Mouse (Mus musculus) lung, embryonic 15.5 days (tissue): ENCODE data around the gene Ttc41. TPM values are rescaled to one million over a fixed set of nuclear protein-coding genes. Genes with fewer than 3 reads are reported as not detected.

ENCODE experiments used
- ATAC-seq: fragments of 200-750 bp; cut with Nextera tagmentation; 2 replicates; pipeline ENCODE4 v1.8.0; 2017; ENCODE audit warnings: moderate number of reproducible peaks, borderline replicate concordance; ENCODE audit not compliant: low FRiP score, low TSS enrichment; ENCODE audit errors: extremely low read depth
- H3K27ac ChIP-seq: fragments of 300-500 bp; sonication (generic); 2 replicates; pipeline ENCODE4 v1.5.1; 2015; ENCODE audit warnings: moderate library complexity, mild to moderate bottlenecking, inconsistent platforms
- H3K27me3 ChIP-seq: fragments of 300-500 bp; sonication (generic); 2 replicates; pipeline ENCODE4 v1.6.1; 2015; ENCODE audit warnings: inconsistent platforms
- H3K36me3 ChIP-seq: fragments of 300-500 bp; sonication (generic); 2 replicates; pipeline ENCODE4 v1.6.1; 2015; ENCODE audit warnings: inconsistent platforms
- H3K4me1 ChIP-seq: fragments of 300-500 bp; sonication (generic); 2 replicates; pipeline ENCODE4 v1.6.1; 2015; ENCODE audit warnings: inconsistent platforms
- H3K4me2 ChIP-seq: fragments of 300-500 bp; sonication (generic); 2 replicates; pipeline ENCODE4 v1.6.1; 2015; ENCODE audit warnings: inconsistent platforms, mild to moderate bottlenecking, moderate library complexity
- H3K4me3 ChIP-seq: fragments of 300-500 bp; sonication (generic); 2 replicates; pipeline ENCODE4 v1.5.1; 2015; ENCODE audit warnings: mild to moderate bottlenecking, inconsistent platforms
- H3K9ac ChIP-seq: fragments of 300-500 bp; sonication (generic); 2 replicates; pipeline ENCODE4 v1.6.1; 2015; ENCODE audit warnings: inconsistent platforms
- H3K9me3 ChIP-seq: fragments of 300-500 bp; sonication (generic); 2 replicates; pipeline ENCODE4 v1.6.1; 2016; ENCODE audit warnings: inconsistent platforms
- WGBS: fragments of 180-500 bp; shearing (Covaris S2); methylation state at CpG from one replicate; pipeline ENCODE4 v1.1.7; 2015; 5-methylcytosine and 5-hydroxymethylcytosine counted together
- polyA plus RNA-seq: library from polyadenylated mRNA; unstranded; fragments of >200 nt; fragmentation: Nextera tagmentation; extraction: Ambion mirVana; gene quantifications from 2 replicates; pipeline ENCODE4 v1.2.1, GENCODE M21; 2015

Gene Ttc41
- polyA plus RNA-seq, 1 experiment from 2014 or later: 1.6 TPM

GRCm38 (mm10) chr10:86776281-86776680 lies 70.7 kb downstream of the Ttc41 start:
- 64% methylated on average over 9 of the region's 9 CpGs for WGBS
- no peak overlapping the region for H3K4me3 ChIP-seq
- H3K4me2 ChIP-seq: no peak overlapping the region
- no peaks in the 10 kb centered on the region for H3K36me3 ChIP-seq
- no peak for ATAC-seq
- H3K27ac ChIP-seq: no peak overlapping the region
- H3K9ac ChIP-seq: no peak overlapping the region
- H3K4me1 ChIP-seq: peaks cover 19% of the 10 kb centered on the region
- H3K9me3 ChIP-seq: no peaks in the 10 kb centered on the region
- H3K27me3 ChIP-seq: no peaks in the 10 kb centered on the region

GRCm38 (mm10) chr10:86777614-86778319 lies 72.2 kb downstream of the Ttc41 start:
- H3K27me3 ChIP-seq: no peaks in the 10 kb centered on the region
- H3K27ac ChIP-seq: peak overlapping the region; percentile 58
- peaks cover 25% of the 10 kb centered on the region for H3K4me1 ChIP-seq
- ATAC-seq: no peak
- peak overlapping the region; percentile 61 for H3K4me3 ChIP-seq
- 48% methylated on average over 19 of the region's 19 CpGs for WGBS
- H3K9me3 ChIP-seq: no peaks in the 10 kb centered on the region
- peak overlapping the region; percentile 49 for H3K9ac ChIP-seq
- no peaks in the 10 kb centered on the region for H3K36me3 ChIP-seq
- peak overlapping the region; percentile 96 for H3K4me2 ChIP-seq

GRCm38 (mm10) chr10:86778398-86779116 lies 72.9 kb downstream of the Ttc41 start, which contains the start of gene Nt5dc3:
Gene Nt5dc3 (plus strand): TSS chr10:86779005.
- Histone ChIP-seq H3K9me3 (no peaks in the 10 kb centered on the region), H3K4me1 (peaks cover 25% of the 10 kb centered on the region)

GRCm38 (mm10) chr10:86779117-86779755 lies 73.6 kb downstream of the Ttc41 start:
- under 1% methylated on average over 58 of the region's 58 CpGs for WGBS
- peak; percentile 17; the same call in 1 of the 2 replicates for ATAC-seq
- no peaks in the 10 kb centered on the region for H3K36me3 ChIP-seq
- H3K9me3 ChIP-seq: no peaks in the 10 kb centered on the region
- H3K4me1 ChIP-seq: peaks cover 25% of the 10 kb centered on the region
- no peaks in the 10 kb centered on the region for H3K27me3 ChIP-seq
- peak overlapping the region; percentile 61 for H3K4me3 ChIP-seq
- peak overlapping the region; percentile 96 for H3K4me2 ChIP-seq
- peak overlapping the region; percentile 66 for H3K9ac ChIP-seq
- H3K27ac ChIP-seq: peak overlapping the region; percentile 42; the same call in 1 of the 2 replicates

More at GRCm38 (mm10) chr10:86778398-86779116, 72.9 kb downstream of the Ttc41 start, which contains the start of gene Nt5dc3:
- WGBS: under 1% methylated on average over 44 of the region's 44 CpGs
- H3K36me3 ChIP-seq: no peaks in the 10 kb centered on the region
- H3K4me3 ChIP-seq: peak within 1 kb of the TSS; percentile 61
- peak within 1 kb of the TSS; percentile 58 for H3K27ac ChIP-seq
- H3K4me2 ChIP-seq: peak within 1 kb of the TSS; percentile 96
- peak within 1 kb of the TSS; percentile 66 for H3K9ac ChIP-seq
- H3K27me3 ChIP-seq: no peaks in the 10 kb centered on the region
- ATAC-seq: peak; percentile 97

- peak overlapping the region; percentile 66 for H3K9ac ChIP-seq
- no peak overlapping the region for H3K27ac ChIP-seq
- H3K4me3 ChIP-seq: peak overlapping the region; percentile 61
- H3K9me3 ChIP-seq: no peaks in the 10 kb centered on the region
- no peak for ATAC-seq
- H3K4me1 ChIP-seq: peaks cover 25% of the 10 kb centered on the region
- 20% methylated on average over 12 of the region's 12 CpGs for WGBS
- no peaks in the 10 kb centered on the region for H3K27me3 ChIP-seq
- H3K4me2 ChIP-seq: peak overlapping the region; percentile 96
- no peaks in the 10 kb centered on the region for H3K36me3 ChIP-seq
Observed at GRCm38 (mm10) chr10:86779816-86780500, 74.3 kb downstream of the Ttc41 start.

GRCm38 (mm10) chr10:86781641-86782040 lies 76.0 kb downstream of the Ttc41 start:
- Histone ChIP-seq H3K4me3 (no peak overlapping the region), H3K4me2 (no peak overlapping the region), H3K9ac (no peak overlapping the region), H3K36me3 (no peaks in the 10 kb centered on the region), H3K4me1 (peaks cover 25% of the 10 kb centered on the region), H3K27me3 (no peaks in the 10 kb centered on the region), H3K9me3 (no peaks in the 10 kb centered on the region), H3K27ac (no peak overlapping the region)
- 45% methylated on average over 5 of the region's 5 CpGs for WGBS
- ATAC-seq: no peak

- 64% methylated on average over 5 of the region's 5 CpGs for whole genome bisulfite sequencing
- Histone ChIP-seq H3K4me3 (no peak overlapping the region), H3K9me3 (no peaks in the 10 kb centered on the region), H3K27me3 (no peaks in the 10 kb centered on the region), H3K27ac (no peak overlapping the region), H3K9ac (no peak overlapping the region), H3K4me2 (no peak overlapping the region), H3K36me3 (no peaks in the 10 kb centered on the region), H3K4me1 (peaks cover 22% of the 10 kb centered on the region)
- ATAC-seq: no peak
Observed at GRCm38 (mm10) chr10:86782656-86783055, 77.0 kb downstream of the Ttc41 start.

- Histone ChIP-seq H3K4me2 (no peak overlapping the region), H3K4me3 (no peak overlapping the region), H3K9ac (no peak overlapping the region), H3K9me3 (no peaks in the 10 kb centered on the region), H3K4me1 (peaks cover 24% of the 10 kb centered on the region), H3K27ac (no peak overlapping the region), H3K27me3 (no peaks in the 10 kb centered on the region), H3K36me3 (no peaks in the 10 kb centered on the region)
- no peak for ATAC-seq
- 64% methylated on average over 5 of the region's 5 CpGs for WGBS
Observed at GRCm38 (mm10) chr10:86783561-86783960, 78.0 kb downstream of the Ttc41 start.

- H3K27ac ChIP-seq: no peak overlapping the region
- no peak overlapping the region for H3K4me3 ChIP-seq
- H3K4me2 ChIP-seq: no peak overlapping the region
- H3K27me3 ChIP-seq: no peaks in the 10 kb centered on the region
- H3K36me3 ChIP-seq: no peaks in the 10 kb centered on the region
- H3K9ac ChIP-seq: no peak overlapping the region
- 79% methylated on average over 5 of the region's 5 CpGs for WGBS
- ATAC-seq: no peak
- no peaks in the 10 kb centered on the region for H3K9me3 ChIP-seq
- H3K4me1 ChIP-seq: peaks cover 24% of the 10 kb centered on the region
Observed at GRCm38 (mm10) chr10:86784126-86784675, 78.6 kb downstream of the Ttc41 start.

GRCm38 (mm10) chr10:86785396-86785795 lies 79.8 kb downstream of the Ttc41 start:
- WGBS: 60% methylated on average over 2 of the region's 2 CpGs

GRCm38 (mm10) chr10:86786083-86786482 lies 80.5 kb downstream of the Ttc41 start:
- no peaks in the 10 kb centered on the region for H3K36me3 ChIP-seq
- H3K27me3 ChIP-seq: no peaks in the 10 kb centered on the region
- no peak overlapping the region for H3K27ac ChIP-seq
- ATAC-seq: no peak
- WGBS: 92% methylated on average over 5 of the region's 5 CpGs
- H3K9ac ChIP-seq: no peak overlapping the region
- no peaks in the 10 kb centered on the region for H3K9me3 ChIP-seq
- no peak overlapping the region for H3K4me3 ChIP-seq
- no peak overlapping the region for H3K4me2 ChIP-seq
- peaks cover 13% of the 10 kb centered on the region for H3K4me1 ChIP-seq

More at GRCm38 (mm10) chr10:86785396-86785795, 79.8 kb downstream of the Ttc41 start:
- Histone ChIP-seq H3K4me1 (peaks cover 13% of the 10 kb centered on the region), H3K9ac (no peak overlapping the region), H3K27me3 (no peaks in the 10 kb centered on the region), H3K9me3 (no peaks in the 10 kb centered on the region), H3K27ac (no peak overlapping the region), H3K36me3 (no peaks in the 10 kb centered on the region), H3K4me2 (no peak overlapping the region), H3K4me3 (no peak overlapping the region)
- ATAC-seq: no peak
